Mouse (Mus musculus): ENCODE data around the gene Pla2g4d. TPM values are rescaled to one million over a fixed set of nuclear protein-coding genes. Genes with fewer than 3 reads are reported as not detected.

Pla2g4d gene
- polyA plus RNA-seq (2012; rRNA removed) (0.05 and 0.08 TPM in 2 replicates), polyA plus RNA-seq (2014; fragmentation: Nextera tagmentation; extraction: Ambion mirVana) (0.08 and 0.15 TPM in 2 replicates)

DNA sequence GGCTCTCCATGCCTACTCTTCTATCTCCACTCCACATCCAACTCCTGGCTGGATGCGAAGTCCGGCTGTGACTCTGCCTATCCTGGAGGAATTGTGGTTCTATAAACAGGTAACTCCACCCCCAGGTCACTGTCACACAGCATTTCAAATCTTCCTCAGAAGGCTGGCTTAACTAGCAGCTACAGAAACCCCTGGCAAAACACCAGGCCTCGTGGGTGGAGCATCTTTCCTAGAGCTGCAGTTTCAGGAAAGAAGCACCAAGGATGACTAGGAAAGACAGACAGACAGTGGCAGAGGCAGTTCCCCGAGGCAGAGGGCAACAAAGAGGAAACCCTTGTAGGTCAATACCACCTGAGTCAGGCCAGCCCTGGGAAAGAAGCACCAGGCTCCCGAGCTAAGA lies at the start of gene Pla2g4d:
Gene Pla2g4d, minus strand, starts transcription at position 203 of the 400 bp plus-strand sequence.
- Histone ChIP-seq H3K27ac (replicated peaks; ENCODE audit: low read depth, low read length) (no peak within 1 kb of the TSS), H3K4me1 (ENCODE audit: control insufficient read depth, insufficient read depth, low read length) (no peaks in the 10 kb centered on the region), H3K36me3 (ENCODE audit: control insufficient read depth, insufficient read depth, low read length) (no peaks in the 10 kb centered on the region), H3K4me3 (replicated peaks; ENCODE audit: low read length) (no peak within 1 kb of the TSS), H3K4me2 (replicated peaks; ENCODE audit: low read depth, low read length, severe bottlenecking) (no peak within 1 kb of the TSS), H3K9ac (ENCODE audit: low read depth, low read length, severe bottlenecking) (no peak within 1 kb of the TSS), H3K9me3 (ENCODE audit: control insufficient read depth, low read length) (no peaks in the 10 kb centered on the region), H3K27me3 (ENCODE audit: control insufficient read depth, insufficient read depth, low read length) (no peaks in the 10 kb centered on the region)
- DNase-seq (ENCODE audit: low spot score) = no peak
- no peak for TF ChIP-seq POLR2A (IDR thresholded peaks at IDR 0.05; ENCODE audit: borderline replicate concordance, extremely low read depth, insufficient read depth, insufficient read length)
- no peak for ATAC-seq (ENCODE audit: low FRiP score, low read depth)
- 61% methylated on average over 5 of the region's 5 CpGs for WGBS

DNA sequence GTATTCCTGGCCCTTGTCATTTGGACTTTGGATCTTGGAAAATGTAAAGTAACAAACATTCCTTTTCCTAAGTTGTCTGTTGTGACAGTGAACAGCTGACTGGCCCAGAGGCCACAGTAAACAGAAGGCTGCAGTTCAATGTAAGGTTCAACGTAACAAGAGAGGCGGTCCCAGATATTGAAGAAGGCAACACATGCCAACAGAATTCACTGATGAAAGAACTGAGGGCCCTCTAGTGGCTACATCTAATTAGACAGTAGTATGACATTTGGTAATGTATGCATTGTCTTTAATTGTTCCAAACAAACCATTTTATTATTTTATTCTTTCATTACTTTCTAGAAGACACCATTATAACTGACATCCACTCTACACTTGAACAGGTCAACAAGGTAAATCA lies 48.9 kb upstream of the Pla2g4d start:
- Histone ChIP-seq H3K4me1 (ENCODE audit: control insufficient read depth, insufficient read depth, low read length) (no peaks in the 10 kb centered on the region), H3K36me3 (ENCODE audit: control insufficient read depth, insufficient read depth, low read length) (peaks cover 79% of the 10 kb centered on the region), H3K9ac (ENCODE audit: low read depth, low read length, severe bottlenecking) (no peak overlapping the region), H3K27me3 (ENCODE audit: control insufficient read depth, insufficient read depth, low read length) (no peaks in the 10 kb centered on the region), H3K4me3 (replicated peaks; ENCODE audit: low read length) (no peak overlapping the region), H3K4me2 (replicated peaks; ENCODE audit: low read depth, low read length, severe bottlenecking) (no peak overlapping the region), H3K9me3 (ENCODE audit: control insufficient read depth, low read length) (no peaks in the 10 kb centered on the region), H3K27ac (replicated peaks; ENCODE audit: low read depth, low read length) (no peak overlapping the region)
- ATAC-seq (ENCODE audit: low FRiP score, low read depth) (no peak), DNase-seq (ENCODE audit: low spot score) (peak; percentile 37)
- TF ChIP-seq POLR2A (IDR thresholded peaks at IDR 0.05; ENCODE audit: borderline replicate concordance, extremely low read depth, insufficient read depth, insufficient read length) = no peak
- 73% methylated on average over 2 of the region's 2 CpGs for WGBS

DNA sequence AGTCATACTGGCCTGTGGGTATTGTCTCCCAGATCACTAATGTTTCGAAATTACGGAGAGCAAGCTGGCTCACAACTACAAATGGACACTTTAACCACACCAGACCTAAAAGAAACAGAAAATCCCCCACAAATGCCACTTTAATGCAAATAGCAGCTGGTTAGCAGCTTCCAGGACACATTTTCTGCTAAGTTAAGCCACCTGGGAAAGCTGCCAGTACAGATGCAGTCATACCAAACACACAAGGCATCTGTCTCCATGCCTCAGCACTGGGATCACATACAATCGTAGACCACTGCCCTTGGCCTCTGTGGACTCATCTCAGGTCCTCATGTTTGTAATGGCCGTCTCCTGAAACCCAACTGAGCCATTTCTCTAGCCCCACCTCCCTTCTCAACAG lies 42.6 kb upstream of the Pla2g4d start:
- Histone ChIP-seq H3K4me1 (ENCODE audit: control insufficient read depth, insufficient read depth, low read length) (no peaks in the 10 kb centered on the region), H3K36me3 (ENCODE audit: control insufficient read depth, insufficient read depth, low read length) (peaks cover 63% of the 10 kb centered on the region), H3K9me3 (ENCODE audit: control insufficient read depth, low read length) (no peaks in the 10 kb centered on the region), H3K27ac (replicated peaks; ENCODE audit: low read depth, low read length) (no peak overlapping the region), H3K9ac (ENCODE audit: low read depth, low read length, severe bottlenecking) (no peak overlapping the region), H3K4me3 (replicated peaks; ENCODE audit: low read length) (no peak overlapping the region), H3K27me3 (ENCODE audit: control insufficient read depth, insufficient read depth, low read length) (no peaks in the 10 kb centered on the region), H3K4me2 (replicated peaks; ENCODE audit: low read depth, low read length, severe bottlenecking) (no peak overlapping the region)
- peak; percentile 65 for DNase-seq (ENCODE audit: low spot score)
- 79% methylated on average over 4 of the region's 4 CpGs for WGBS
- no peak for TF ChIP-seq POLR2A (IDR thresholded peaks at IDR 0.05; ENCODE audit: borderline replicate concordance, extremely low read depth, insufficient read depth, insufficient read length)
- peak; percentile 63 for ATAC-seq (ENCODE audit: low FRiP score, low read depth)

DNA sequence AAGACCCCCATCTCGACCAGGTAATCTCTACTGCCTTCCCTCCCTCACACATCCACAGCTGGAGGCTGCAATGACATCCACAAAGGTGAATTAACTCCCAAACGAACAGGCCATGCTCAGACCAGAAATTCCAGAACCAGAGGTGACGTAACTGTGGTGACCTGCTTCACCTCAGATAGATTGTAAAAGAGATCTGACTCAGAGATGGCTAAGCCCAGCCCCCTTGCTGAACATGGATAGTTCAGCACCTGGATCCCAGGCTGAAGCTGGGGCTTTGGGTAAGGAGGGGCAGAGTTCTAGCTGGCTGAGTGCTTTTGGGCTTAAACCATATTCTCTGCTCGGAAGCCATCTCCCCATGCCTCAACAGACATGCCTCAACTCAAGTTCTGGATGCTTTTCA lies 26.1 kb upstream of the Pla2g4d start:
- H3K4me3 ChIP-seq (replicated peaks; ENCODE audit: low read length) = no peak overlapping the region
- no peaks in the 10 kb centered on the region for H3K4me1 ChIP-seq (ENCODE audit: control insufficient read depth, insufficient read depth, low read length)
- DNase-seq (ENCODE audit: low spot score) = no peak

DNA sequence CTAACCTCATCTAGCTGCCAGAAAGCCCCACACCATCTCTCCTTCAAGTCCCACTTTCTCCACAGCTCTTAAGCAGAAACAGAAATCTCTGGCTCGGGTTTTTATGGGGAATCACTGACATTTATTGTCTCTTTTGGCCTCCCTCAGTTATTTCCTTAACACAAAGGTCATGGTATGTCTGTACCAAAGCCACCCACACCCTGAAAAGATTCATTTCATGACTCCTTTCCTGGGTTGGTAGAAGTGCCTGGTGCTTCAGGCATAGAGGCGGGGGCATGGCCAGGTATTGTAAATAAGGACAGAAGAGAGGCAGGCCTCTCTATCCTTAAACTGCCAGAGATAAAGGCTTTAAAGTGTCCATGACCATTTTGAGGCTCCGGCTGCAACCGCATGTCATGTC lies 25.5 kb upstream of the Pla2g4d start:
- Histone ChIP-seq H3K36me3 (ENCODE audit: control insufficient read depth, insufficient read depth, low read length) (peaks cover 34% of the 10 kb centered on the region), H3K4me2 (replicated peaks; ENCODE audit: low read depth, low read length, severe bottlenecking) (no peak overlapping the region), H3K4me1 (ENCODE audit: control insufficient read depth, insufficient read depth, low read length) (no peaks in the 10 kb centered on the region), H3K4me3 (replicated peaks; ENCODE audit: low read length) (no peak overlapping the region), H3K9ac (ENCODE audit: low read depth, low read length, severe bottlenecking) (no peak overlapping the region), H3K27ac (replicated peaks; ENCODE audit: low read depth, low read length) (no peak overlapping the region), H3K27me3 (ENCODE audit: control insufficient read depth, insufficient read depth, low read length) (no peaks in the 10 kb centered on the region), H3K9me3 (ENCODE audit: control insufficient read depth, low read length) (no peaks in the 10 kb centered on the region)
- no peak for ATAC-seq (ENCODE audit: low FRiP score, low read depth)
- 71% methylated on average over 4 of the region's 4 CpGs for WGBS
- DNase-seq (ENCODE audit: low spot score) = no peak
- no peak for TF ChIP-seq POLR2A (IDR thresholded peaks at IDR 0.05; ENCODE audit: borderline replicate concordance, extremely low read depth, insufficient read depth, insufficient read length)

More for the DNA sequence above, 26.1 kb upstream of the Pla2g4d start:
- Histone ChIP-seq H3K36me3 (ENCODE audit: control insufficient read depth, insufficient read depth, low read length) (peaks cover 35% of the 10 kb centered on the region), H3K9me3 (ENCODE audit: control insufficient read depth, low read length) (no peaks in the 10 kb centered on the region), H3K27me3 (ENCODE audit: control insufficient read depth, insufficient read depth, low read length) (no peaks in the 10 kb centered on the region), H3K27ac (replicated peaks; ENCODE audit: low read depth, low read length) (no peak overlapping the region), H3K4me2 (replicated peaks; ENCODE audit: low read depth, low read length, severe bottlenecking) (no peak overlapping the region), H3K9ac (ENCODE audit: low read depth, low read length, severe bottlenecking) (no peak overlapping the region)
- 65% methylated on average over 4 of the region's 4 CpGs for WGBS
- no peak for ATAC-seq (ENCODE audit: low FRiP score, low read depth)
- TF ChIP-seq POLR2A (IDR thresholded peaks at IDR 0.05; ENCODE audit: borderline replicate concordance, extremely low read depth, insufficient read depth, insufficient read length) = no peak

DNA sequence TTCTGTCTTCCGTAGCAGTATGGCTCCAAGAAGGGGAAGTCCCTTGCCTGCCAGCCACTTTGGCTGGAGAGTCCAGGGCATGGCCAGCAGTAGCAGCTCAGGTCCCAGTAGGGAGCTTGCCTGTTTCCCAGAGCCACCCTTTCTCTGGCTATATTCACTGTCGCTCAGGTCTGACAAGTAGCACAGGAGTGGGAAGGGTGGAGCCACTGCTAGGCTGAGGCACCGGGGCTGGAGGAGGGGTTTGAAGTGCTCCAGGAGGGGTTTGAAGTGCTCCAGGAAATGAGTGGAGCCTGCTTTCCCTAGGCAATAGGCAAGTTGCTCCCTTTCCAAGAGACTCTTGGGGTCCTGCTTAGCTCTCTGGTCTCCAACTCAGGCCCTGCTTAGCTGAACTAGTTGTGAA lies 25.0 kb upstream of the Pla2g4d start, which contains the start of gene Pla2g4f:
Gene Pla2g4f, minus strand, starts transcription at position 190 of the 400 bp plus-strand sequence.
- H3K4me3 ChIP-seq (replicated peaks; ENCODE audit: low read length) = no peak within 1 kb of the TSS
- H3K27me3 ChIP-seq (ENCODE audit: control insufficient read depth, insufficient read depth, low read length) = no peaks in the 10 kb centered on the region
- peaks cover 29% of the 10 kb centered on the region for H3K36me3 ChIP-seq (ENCODE audit: control insufficient read depth, insufficient read depth, low read length)
- H3K4me1 ChIP-seq (ENCODE audit: control insufficient read depth, insufficient read depth, low read length) = no peaks in the 10 kb centered on the region
- no peak within 1 kb of the TSS for H3K4me2 ChIP-seq (replicated peaks; ENCODE audit: low read depth, low read length, severe bottlenecking)
- no peaks in the 10 kb centered on the region for H3K9me3 ChIP-seq (ENCODE audit: control insufficient read depth, low read length)
- no peak for TF ChIP-seq POLR2A (IDR thresholded peaks at IDR 0.05; ENCODE audit: borderline replicate concordance, extremely low read depth, insufficient read depth, insufficient read length)
- no peak within 1 kb of the TSS for H3K27ac ChIP-seq (replicated peaks; ENCODE audit: low read depth, low read length)
- 43% methylated on average over 3 of the region's 3 CpGs for WGBS
- ATAC-seq (ENCODE audit: low FRiP score, low read depth) (no peak), DNase-seq (ENCODE audit: low spot score) (no peak)
- H3K9ac ChIP-seq (ENCODE audit: low read depth, low read length, severe bottlenecking) = no peak within 1 kb of the TSS

Data from limb, embryonic 14.5 days (tissue).